Mouse (Mus musculus) fibroblast of lung, adult 2 months (primary cell): Measurements from ENCODE around the gene Ankrd12.

ENCODE experiments used
- DNase-seq: peaks from one replicate; pipeline ENCODE4 v3.0.0-alpha.2; 2011; ENCODE audit warnings: low read depth

The Ankrd12 gene

GRCm38 (mm10) chr17:65962263-65962662 lies 114.6 kb downstream of the Ankrd12 start:
- no peak for DNase-seq

- no peak for DNase-seq
Observed at GRCm38 (mm10) chr17:65961606-65962136, 115.2 kb downstream of the Ankrd12 start.

GRCm38 (mm10) chr17:65959011-65959410 lies 117.9 kb downstream of the Ankrd12 start:
- no peak for DNase-seq

GRCm38 (mm10) chr17:65958366-65958765 lies 118.5 kb downstream of the Ankrd12 start:
- DNase-seq, result no peak

GRCm38 (mm10) chr17:65957782-65958325 lies 119.0 kb downstream of the Ankrd12 start:
- DNase-seq, result no peak

GRCm38 (mm10) chr17:65956993-65957781 lies 119.7 kb downstream of the Ankrd12 start:
- no peak for DNase-seq

GRCm38 (mm10) chr17:65956140-65956539 lies 120.7 kb downstream of the Ankrd12 start:
- no peak for DNase-seq

- no peak for DNase-seq
Observed at GRCm38 (mm10) chr17:65953959-65954358, 122.9 kb downstream of the Ankrd12 start.

GRCm38 (mm10) chr17:65952083-65952482 lies 124.8 kb downstream of the Ankrd12 start:
- DNase-seq, result no peak

GRCm38 (mm10) chr17:65950622-65951404 lies 126.1 kb downstream of the Ankrd12 start, which contains the start of gene Twsg1:
Twsg1 (minus strand) TSS chr17:65951226.
- DNase-seq, result peak; percentile 69

GRCm38 (mm10) chr17:65950183-65950582 lies 126.7 kb downstream of the Ankrd12 start:
- no peak for DNase-seq

- DNase-seq, result no peak
Observed at GRCm38 (mm10) chr17:65947307-65947706, 129.6 kb downstream of the Ankrd12 start.

- no peak for DNase-seq
Observed at GRCm38 (mm10) chr17:65945420-65945819, 131.5 kb downstream of the Ankrd12 start.

- DNase-seq, result no peak
Observed at GRCm38 (mm10) chr17:65942394-65942793, 134.5 kb downstream of the Ankrd12 start.

GRCm38 (mm10) chr17:65941275-65941674 lies 135.6 kb downstream of the Ankrd12 start:
- no peak for DNase-seq

- DNase-seq, result no peak
Observed at GRCm38 (mm10) chr17:65940221-65940620, 136.7 kb downstream of the Ankrd12 start.

GRCm38 (mm10) chr17:65939461-65940192 lies 137.3 kb downstream of the Ankrd12 start:
- peak; percentile 95 for DNase-seq

GRCm38 (mm10) chr17:65937671-65938070 lies 139.2 kb downstream of the Ankrd12 start:
- no peak for DNase-seq

GRCm38 (mm10) chr17:65933741-65934140 lies 143.1 kb downstream of the Ankrd12 start:
- DNase-seq, result no peak

GRCm38 (mm10) chr17:65931525-65931924 lies 145.4 kb downstream of the Ankrd12 start:
- DNase-seq, result no peak

GRCm38 (mm10) chr17:65930960-65931359 lies 145.9 kb downstream of the Ankrd12 start:
- DNase-seq, result peak; percentile 93
